Mouse (Mus musculus): ENCODE data around the gene Ly6g6f. TPM values are rescaled to one million over a fixed set of nuclear protein-coding genes. Genes with fewer than 3 reads are reported as not detected.

Ly6g6f gene
- polyA plus RNA-seq (2016; fragmentation: Nextera tagmentation; extraction: Ambion mirVana): 0.47 and 0.62 TPM in 2 replicates

- Histone ChIP-seq H3K27me3 (0 out of 2 replicates have a peak, but pooled peaks cover 6% of the 10 kb centered on the region), H3K4me2 (replicated peaks) (no peak within 1 kb of the TSS), H3K4me3 (no peak within 1 kb of the TSS), H3K27ac (no peak within 1 kb of the TSS), H3K9ac (no peak within 1 kb of the TSS), H3K9me3 (replicated peaks) (no peaks in the 10 kb centered on the region), H3K4me1 (peaks cover 6% of the 10 kb centered on the region), H3K36me3 (no peaks in the 10 kb centered on the region)
- WGBS: 79% methylated on average over 7 of the region's 7 CpGs
- no peak for ATAC-seq (ENCODE audit: low FRiP score)
These were observed at the start of gene Ly6g6f for GRCm38 (mm10) chr17:35085208-35085865. Gene Ly6g6f (minus strand): TSS chr17:35085610.

GRCm38 (mm10) chr17:35134801-35135590, 49.6 kb upstream of the Ly6g6f start, which contains the start of gene Bag6:
Gene Bag6 (plus strand): TSS chr17:35135178.
- peak; percentile 96 for ATAC-seq (ENCODE audit: low FRiP score)
- H3K27me3 ChIP-seq: no peaks in the 10 kb centered on the region
- peak within 1 kb of the TSS; percentile 80 for H3K4me2 ChIP-seq (replicated peaks)
- peaks cover 23% of the 10 kb centered on the region for H3K36me3 ChIP-seq
- H3K27ac ChIP-seq: peak within 1 kb of the TSS; percentile 96
- H3K9ac ChIP-seq: peak within 1 kb of the TSS; percentile 77
- H3K4me3 ChIP-seq: peak within 1 kb of the TSS; percentile 76
- H3K4me1 ChIP-seq: peaks cover 19% of the 10 kb centered on the region
- under 1% methylated on average over 66 of the region's 66 CpGs for WGBS
- no peaks in the 10 kb centered on the region for H3K9me3 ChIP-seq (replicated peaks)

- Histone ChIP-seq H3K4me2 (replicated peaks) (no peak overlapping the region), H3K4me1 (peaks cover 24% of the 10 kb centered on the region), H3K4me3 (no peak overlapping the region), H3K36me3 (peaks cover 10% of the 10 kb centered on the region), H3K27ac (no peak overlapping the region), H3K9me3 (replicated peaks) (no peaks in the 10 kb centered on the region), H3K27me3 (no peaks in the 10 kb centered on the region), H3K9ac (no peak overlapping the region)
- no peak for ATAC-seq (ENCODE audit: low FRiP score)
- 95% methylated on average over 7 of the region's 7 CpGs for WGBS
These were observed 48.1 kb upstream of the Ly6g6f start for GRCm38 (mm10) chr17:35133517-35133916.

GRCm38 (mm10) chr17:35132174-35132560, 46.8 kb upstream of the Ly6g6f start:
- no peak overlapping the region for H3K9ac ChIP-seq
- no peaks in the 10 kb centered on the region for H3K27me3 ChIP-seq
- H3K9me3 ChIP-seq (replicated peaks): no peaks in the 10 kb centered on the region
- 84% methylated on average over 3 of the region's 3 CpGs for WGBS
- H3K4me1 ChIP-seq: peaks cover 24% of the 10 kb centered on the region
- no peak overlapping the region for H3K4me3 ChIP-seq
- H3K36me3 ChIP-seq: peaks cover 8% of the 10 kb centered on the region; the same call in 1 of the 2 replicates
- no peak overlapping the region for H3K27ac ChIP-seq
- no peak overlapping the region for H3K4me2 ChIP-seq (replicated peaks)
- ATAC-seq (ENCODE audit: low FRiP score): no peak

GRCm38 (mm10) chr17:35131500-35132173, 46.2 kb upstream of the Ly6g6f start, which contains the start of gene Apom:
Gene Apom (minus strand): TSS chr17:35132050.
- Histone ChIP-seq H3K27ac (no peak within 1 kb of the TSS), H3K9ac (no peak within 1 kb of the TSS)
- WGBS: 82% methylated on average over 15 of the region's 15 CpGs

GRCm38 (mm10) chr17:35131038-35131437, 45.6 kb upstream of the Ly6g6f start:
- Histone ChIP-seq H3K4me1 (peaks cover 22% of the 10 kb centered on the region), H3K4me3 (no peak overlapping the region), H3K9me3 (replicated peaks) (no peaks in the 10 kb centered on the region), H3K9ac (no peak overlapping the region), H3K36me3 (peaks cover 8% of the 10 kb centered on the region; the same call in 1 of the 2 replicates), H3K4me2 (replicated peaks) (no peak overlapping the region), H3K27ac (no peak overlapping the region), H3K27me3 (no peaks in the 10 kb centered on the region)
- 90% methylated on average over 8 of the region's 8 CpGs for WGBS
- no peak for ATAC-seq (ENCODE audit: low FRiP score)

More at GRCm38 (mm10) chr17:35131500-35132173, 46.2 kb upstream of the Ly6g6f start, which contains the start of gene Apom:
- ATAC-seq (ENCODE audit: low FRiP score): no peak
- Histone ChIP-seq H3K36me3 (peaks cover 8% of the 10 kb centered on the region; the same call in 1 of the 2 replicates), H3K27me3 (no peaks in the 10 kb centered on the region), H3K4me3 (no peak within 1 kb of the TSS), H3K9me3 (replicated peaks) (no peaks in the 10 kb centered on the region), H3K4me1 (peaks cover 24% of the 10 kb centered on the region), H3K4me2 (replicated peaks) (no peak within 1 kb of the TSS)

GRCm38 (mm10) chr17:35128996-35129395, 43.6 kb upstream of the Ly6g6f start:
- peak overlapping the region; percentile 8; the same call in 1 of the 2 replicates for H3K9ac ChIP-seq
- peaks cover 17% of the 10 kb centered on the region; the same call in 1 of the 2 replicates for H3K36me3 ChIP-seq
- WGBS: 64% methylated on average over 11 of the region's 11 CpGs
- no peaks in the 10 kb centered on the region for H3K9me3 ChIP-seq (replicated peaks)
- no peaks in the 10 kb centered on the region for H3K27me3 ChIP-seq
- H3K27ac ChIP-seq: no peak overlapping the region
- no peak overlapping the region for H3K4me2 ChIP-seq (replicated peaks)
- no peak for ATAC-seq (ENCODE audit: low FRiP score)
- no peak overlapping the region for H3K4me3 ChIP-seq
- peaks cover 29% of the 10 kb centered on the region for H3K4me1 ChIP-seq

GRCm38 (mm10) chr17:35127017-35127416, 41.6 kb upstream of the Ly6g6f start:
- no peaks in the 10 kb centered on the region for H3K27me3 ChIP-seq
- peaks cover 36% of the 10 kb centered on the region for H3K4me1 ChIP-seq
- no peaks in the 10 kb centered on the region for H3K9me3 ChIP-seq (replicated peaks)
- peaks cover 22% of the 10 kb centered on the region; the same call in 1 of the 2 replicates for H3K36me3 ChIP-seq
- peak overlapping the region; percentile 56 for H3K4me3 ChIP-seq
- no peak for ATAC-seq (ENCODE audit: low FRiP score)
- 71% methylated on average over 13 of the region's 13 CpGs for WGBS
- H3K27ac ChIP-seq: no peak overlapping the region
- H3K4me2 ChIP-seq (replicated peaks): peak overlapping the region; percentile 62
- H3K9ac ChIP-seq: peak overlapping the region; percentile 81; the same call in 1 of the 2 replicates

GRCm38 (mm10) chr17:35126206-35126611, 40.8 kb upstream of the Ly6g6f start, which contains the start of gene D17H6S53E:
Gene D17H6S53E (plus strand): TSS chr17:35126373.
- H3K4me3 ChIP-seq: peak within 1 kb of the TSS; percentile 56
- ATAC-seq (ENCODE audit: low FRiP score): peak; percentile 39; the same call in 1 of the 2 replicates
- no peaks in the 10 kb centered on the region for H3K9me3 ChIP-seq (replicated peaks)
- H3K4me1 ChIP-seq: peaks cover 36% of the 10 kb centered on the region
- no peaks in the 10 kb centered on the region for H3K27me3 ChIP-seq
- H3K4me2 ChIP-seq (replicated peaks): peak within 1 kb of the TSS; percentile 62
- peaks cover 22% of the 10 kb centered on the region; the same call in 1 of the 2 replicates for H3K36me3 ChIP-seq
- peak within 1 kb of the TSS; percentile 49 for H3K27ac ChIP-seq
- peak within 1 kb of the TSS; percentile 81 for H3K9ac ChIP-seq
- under 1% methylated on average over 36 of the region's 36 CpGs for WGBS

GRCm38 (mm10) chr17:35125578-35125977, 40.2 kb upstream of the Ly6g6f start:
- no peaks in the 10 kb centered on the region for H3K9me3 ChIP-seq (replicated peaks)
- H3K4me3 ChIP-seq: peak overlapping the region; percentile 56
- no peak overlapping the region for H3K27ac ChIP-seq
- WGBS: 32% methylated on average over 6 of the region's 6 CpGs
- peaks cover 37% of the 10 kb centered on the region for H3K4me1 ChIP-seq
- peak overlapping the region; percentile 62 for H3K4me2 ChIP-seq (replicated peaks)
- ATAC-seq (ENCODE audit: low FRiP score): no peak
- H3K36me3 ChIP-seq: peaks cover 22% of the 10 kb centered on the region; the same call in 1 of the 2 replicates
- no peaks in the 10 kb centered on the region for H3K27me3 ChIP-seq
- H3K9ac ChIP-seq: peak overlapping the region; percentile 81; the same call in 1 of the 2 replicates

- WGBS: 95% methylated on average over 1 of the region's 1 CpGs
- Histone ChIP-seq H3K9ac (no peak overlapping the region), H3K4me3 (no peak overlapping the region), H3K36me3 (peaks cover 22% of the 10 kb centered on the region; the same call in 1 of the 2 replicates), H3K27me3 (no peaks in the 10 kb centered on the region), H3K4me2 (replicated peaks) (no peak overlapping the region), H3K9me3 (replicated peaks) (no peaks in the 10 kb centered on the region), H3K27ac (no peak overlapping the region), H3K4me1 (peaks cover 42% of the 10 kb centered on the region)
- no peak for ATAC-seq (ENCODE audit: low FRiP score)
These were observed 39.7 kb upstream of the Ly6g6f start for GRCm38 (mm10) chr17:35125081-35125480.

Data from hindbrain, embryonic 12.5 days (tissue).